Mouse (Mus musculus) CH12.LX (cell line): ENCODE measurements around the gene Vim. TPM values are rescaled to one million over a fixed set of nuclear protein-coding genes. Genes with fewer than 3 reads are reported as not detected.

Source experiments
- DNase-seq: peaks from one replicate; pipeline ENCODE4 v3.0.0-alpha.2; 2013; ENCODE audit errors: extremely low read depth
- H3K27ac ChIP-seq: 2 replicates; pipeline ENCODE4 v1.5.1; 2012; ENCODE audit warnings: low read depth, mild to moderate bottlenecking, control low read depth, moderate library complexity; ENCODE audit not compliant: insufficient read depth
- H3K27me3 ChIP-seq: replicated peaks from 2 replicates; pipeline ENCODE3; 2012; ENCODE audit warnings: inconsistent platforms
- H3K36me3 ChIP-seq, 2 experiments: replicated peaks in 1 of 2; 2 replicates each; pipeline versions ENCODE3 to v1.6.1; 2012; ENCODE audit warnings: inconsistent platforms in 1 of 2, low read length in 1 of 2, mild to moderate bottlenecking in 1 of 2, mixed read lengths in 1 of 2, moderate library complexity in 1 of 2; ENCODE audit not compliant: control insufficient read depth in 1 of 2, insufficient read depth in 1 of 2
- H3K4me1 ChIP-seq, 2 experiments: 2 replicates each; pipeline ENCODE4 v1.6.1; 2012; ENCODE audit warnings: inconsistent platforms in 1 of 2, moderate library complexity in 1 of 2; ENCODE audit not compliant: insufficient read depth in 2 of 2, control insufficient read depth in 1 of 2
- H3K4me2 ChIP-seq: 2 replicates; pipeline ENCODE4 v1.6.1; 2012; ENCODE audit warnings: low read depth, mild to moderate bottlenecking, control low read depth; ENCODE audit not compliant: poor library complexity, insufficient read depth, severe bottlenecking
- H3K4me3 ChIP-seq, 3 experiments: fragments of 150-350 bp in 1 of 3; sonication (generic) in 1 of 3; replicated peaks in 1 of 3; 2 replicates each; pipeline versions ENCODE3 to v1.5.1; 2011 to 2012; ENCODE audit warnings: low read depth in 2 of 3, low read length in 2 of 3, mild to moderate bottlenecking in 2 of 3, moderate library complexity in 2 of 3, control low read depth in 1 of 3, improper control_type of control experiment in 1 of 3, inconsistent platforms in 1 of 3, mixed read lengths in 1 of 3; ENCODE audit not compliant: poor library complexity in 1 of 3
- H3K79me2 ChIP-seq: replicated peaks from 2 replicates; pipeline ENCODE4 v1.6.1; 2012; ENCODE audit warnings: mild to moderate bottlenecking, moderate library complexity; ENCODE audit not compliant: control insufficient read depth, poor library complexity, insufficient read depth, severe bottlenecking; ENCODE audit errors: extremely low read depth
- H3K9ac ChIP-seq: 2 replicates; pipeline ENCODE4 v1.6.1; 2012; ENCODE audit warnings: low read depth, mild to moderate bottlenecking, control low read depth, moderate library complexity; ENCODE audit not compliant: insufficient read depth
- H3K9me3 ChIP-seq: replicated peaks from 2 replicates; pipeline ENCODE3; 2012; ENCODE audit warnings: low read length, inconsistent platforms, mixed read lengths
- CTCF ChIP-seq, 2 experiments: IDR thresholded peaks in 1 of 2; conservative IDR thresholded peaks in 1 of 2; 2 replicates each; pipeline ENCODE4 v1.5.1; 2011 to 2012; ENCODE audit warnings: low read depth in 2 of 2, low read length in 2 of 2, improper control_type of control experiment in 1 of 2, inconsistent platforms in 1 of 2, mild to moderate bottlenecking in 1 of 2, moderate library complexity in 1 of 2
- E2F4 ChIP-seq: IDR thresholded peaks from 2 replicates; pipeline ENCODE4 v1.6.1; 2011; ENCODE audit warnings: low read depth, low read length, improper control_type of control experiment; ENCODE audit not compliant: insufficient replicate concordance
- ELF1 ChIP-seq: IDR thresholded peaks from 2 replicates; pipeline ENCODE4 v1.6.1; 2014; ENCODE audit warnings: low read depth, mild to moderate bottlenecking, inconsistent platforms, low read length, improper control_type of control experiment
- GABPA ChIP-seq: IDR thresholded peaks from 2 replicates; pipeline ENCODE4 v1.6.1; 2012; ENCODE audit warnings: low read depth, low read length, improper control_type of control experiment, inconsistent platforms; ENCODE audit not compliant: insufficient replicate concordance
- MAFK ChIP-seq: IDR thresholded peaks from 2 replicates; pipeline ENCODE4 v1.6.1; 2011; ENCODE audit warnings: low read length, improper control_type of control experiment; ENCODE audit not compliant: insufficient replicate concordance
- MAX ChIP-seq: IDR thresholded peaks from 2 replicates; pipeline ENCODE4 v1.6.1; 2011; ENCODE audit warnings: low read length, improper control_type of control experiment
- MAZ ChIP-seq: IDR thresholded peaks from 2 replicates; pipeline ENCODE4 v1.6.1; 2012; ENCODE audit warnings: low read depth, mild to moderate bottlenecking, inconsistent platforms, low read length, improper control_type of control experiment, moderate library complexity
- NELFE ChIP-seq: IDR thresholded peaks from 2 replicates; pipeline ENCODE4 v1.6.1; 2011; ENCODE audit warnings: low read depth, low read length, improper control_type of control experiment
- PAX5 ChIP-seq: IDR thresholded peaks from 2 replicates; pipeline ENCODE4 v1.6.1; 2012; ENCODE audit warnings: low read length, inconsistent platforms, mixed read lengths
- POLR2AphosphoS2 ChIP-seq: IDR thresholded peaks from 2 replicates; pipeline ENCODE4 v1.6.1; 2011; ENCODE audit warnings: low read depth, low read length, improper control_type of control experiment
- RAD21 ChIP-seq: IDR thresholded peaks from 2 replicates; pipeline ENCODE4 v1.6.1; 2011; ENCODE audit warnings: low read depth, mild to moderate bottlenecking, low read length, improper control_type of control experiment, moderate library complexity
- SMC3 ChIP-seq: IDR thresholded peaks from 2 replicates; pipeline ENCODE4 v1.6.1; 2011; ENCODE audit warnings: low read depth, low read length, improper control_type of control experiment
- TBP ChIP-seq: conservative IDR thresholded peaks from 2 replicates; pipeline ENCODE4 v1.6.1; 2011; ENCODE audit warnings: low read depth, low read length, improper control_type of control experiment
- USF2 ChIP-seq: conservative IDR thresholded peaks from 2 replicates; pipeline ENCODE4 v1.6.1; 2011; ENCODE audit warnings: low read depth, low read length, improper control_type of control experiment
- ZC3H11A ChIP-seq: IDR thresholded peaks from 2 replicates; pipeline ENCODE4 v1.6.1; 2012; ENCODE audit warnings: low read depth, mild to moderate bottlenecking, inconsistent platforms, low read length, improper control_type of control experiment
- ZKSCAN1 ChIP-seq: IDR thresholded peaks from 2 replicates; pipeline ENCODE4 v1.6.1; 2012; ENCODE audit warnings: low read depth, inconsistent platforms, low read length, improper control_type of control experiment, borderline replicate concordance
- ZNF384 ChIP-seq: IDR thresholded peaks from 2 replicates; pipeline ENCODE4 v1.6.1; 2012; ENCODE audit warnings: low read depth, low read length, improper control_type of control experiment, inconsistent platforms
- dilution Hi-C: fragments of 300-500 bp; cut with MboI; formaldehyde crosslinking; loops from 2 replicates; pipeline ENCODE4 v1.14.3; 2020; ENCODE audit warnings: low sequenced_read_pairs; ENCODE audit not compliant: extremely low pct_unique_long_range_greater_than_20kb, extremely low pct_ligation_motif_present
- in situ Hi-C: fragments of 300-500 bp; cut with MboI; formaldehyde crosslinking; loops from 3 replicates; pipeline ENCODE4 v1.14.3; 2019; ENCODE audit warnings: low sequenced_read_pairs, low pct_ligation_motif_present, low pct_unique_long_range_greater_than_20kb, mixed read lengths
- polyA plus RNA-seq: library from polyadenylated mRNA; unstranded; fragments of >175 nt; gene quantifications from 2 replicates; pipeline ENCODE4 v1.2.1, GENCODE M21; 2012; ENCODE audit warnings: low read depth; ENCODE audit not compliant: insufficient read length
- total RNA-seq, 2 experiments: library from RNA; depleted of rRNA; stranded (reverse); fragments of 300-350 nt in 1 of 2; fragments of >200 nt in 1 of 2; gene quantifications; 2 replicates each; pipeline ENCODE4 v1.2.3; 2012 to 2014

Vim gene
- total and polyA plus RNA-seq, 3 experiments, result 153 to 164 (median 157) TPM

DNA sequence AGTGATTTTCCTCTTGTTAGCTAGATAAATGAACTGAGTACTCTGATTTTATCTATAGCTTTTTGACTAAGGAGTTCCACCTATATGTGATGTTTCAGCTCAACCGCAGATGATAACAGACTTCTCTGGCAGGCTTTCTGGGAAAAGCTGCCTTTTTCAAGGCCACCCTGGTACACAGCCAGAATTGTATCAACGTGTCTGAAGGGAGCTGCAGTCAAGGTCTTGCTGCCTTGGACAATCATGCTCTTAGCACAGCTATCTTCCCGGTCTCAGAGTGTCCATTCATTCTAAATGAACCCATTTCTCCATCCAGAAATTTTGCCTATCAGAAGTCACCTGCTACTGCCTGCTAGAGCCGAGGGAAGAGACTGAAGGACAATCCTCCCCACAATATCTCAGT is 46.2 kb upstream of the Vim start:
- Histone ChIP-seq H3K4me2 (no peak overlapping the region), H3K4me1 (no peaks in the 10 kb centered on the region), H3K79me2 (no peaks in the 10 kb centered on the region), H3K27me3 (no peaks in the 10 kb centered on the region), H3K9ac (no peak overlapping the region), H3K36me3 (no peaks in the 10 kb centered on the region), H3K27ac (no peak overlapping the region), H3K9me3 (no peaks in the 10 kb centered on the region), H3K4me3 (no peak overlapping the region)
- in situ Hi-C loops (no loop called here), dilution Hi-C loops (no loop called here)
- TF ChIP-seq RAD21 (no peak), GABPA (no peak), CTCF (conservative IDR thresholded peaks at IDR 0.05 in 1 of 2, IDR thresholded peaks at IDR 0.05 in 1 of 2; ENCODE audit: low read depth in 2 of 2, low read length in 2 of 2) (no peak), E2F4 (no peak), TBP (no peak), NELFE (no peak), ZC3H11A (no peak), MAZ (no peak), PAX5 (no peak), ZNF384 (no peak)
- no peak for DNase-seq

- no peak for DNase-seq
- no peaks in the 10 kb centered on the region for H3K4me1 ChIP-seq
- H3K27me3 ChIP-seq, result no peaks in the 10 kb centered on the region
- in situ Hi-C loops (no loop called here), dilution Hi-C loops (no loop called here)
- H3K9me3 ChIP-seq, result no peaks in the 10 kb centered on the region
- H3K79me2 ChIP-seq, result no peaks in the 10 kb centered on the region
- H3K36me3 ChIP-seq, result no peaks in the 10 kb centered on the region
- TF ChIP-seq MAX (no peak), SMC3 (no peak), ZKSCAN1 (no peak), MAZ (no peak), MAFK (no peak), ELF1 (no peak), USF2 (no peak), NELFE (no peak), GABPA (no peak), POLR2AphosphoS2 (no peak)
- H3K4me3 ChIP-seq, result no peak overlapping the region
- H3K27ac ChIP-seq, result no peak overlapping the region
- H3K9ac ChIP-seq, result no peak overlapping the region
- no peak overlapping the region for H3K4me2 ChIP-seq
Measured at GRCm38 (mm10) chr2:13529253-13529933, 44.3 kb upstream of the Vim start.
